Mouse (Mus musculus) lung, embryonic 14.5 days (tissue): Measurements from ENCODE around the gene Lgi4. TPM values are rescaled to one million over a fixed set of nuclear protein-coding genes. Genes with fewer than 3 reads are reported as not detected.
A peak's percentile ranks its signal among the peaks of the same experiment; 100 is the strongest.

ENCODE experiments used
- ATAC-seq: fragments of 200-750 bp; cut with Nextera tagmentation; 2 replicates; pipeline ENCODE4 v1.8.0; 2017; ENCODE audit warnings: mild to moderate bottlenecking, moderate TSS enrichment, moderate library complexity; ENCODE audit not compliant: insufficient read depth
- DNase-seq: peaks from one replicate; pipeline ENCODE4 v3.0.0-alpha.2; 2015
- H3K27ac ChIP-seq: fragments of 300-500 bp; sonication (generic); 2 replicates; pipeline ENCODE4 v1.5.1; 2014; ENCODE audit warnings: low read depth, mild to moderate bottlenecking, moderate library complexity
- H3K27me3 ChIP-seq: fragments of 300-500 bp; sonication (generic); 2 replicates; pipeline ENCODE4 v1.6.1; 2014; ENCODE audit warnings: low read length, control low read depth; ENCODE audit not compliant: insufficient read depth
- H3K36me3 ChIP-seq: fragments of 300-500 bp; sonication (generic); 2 replicates; pipeline ENCODE4 v1.6.1; 2014; ENCODE audit warnings: control low read depth; ENCODE audit not compliant: insufficient read depth
- H3K4me1 ChIP-seq: fragments of 300-500 bp; sonication (generic); 2 replicates; pipeline ENCODE4 v1.6.1; 2014; ENCODE audit warnings: antibody characterized with exemption, control low read depth; ENCODE audit not compliant: insufficient read depth
- H3K4me2 ChIP-seq: fragments of 300-500 bp; sonication (generic); 2 replicates; pipeline ENCODE4 v1.6.1; 2014; ENCODE audit warnings: mild to moderate bottlenecking
- H3K4me3 ChIP-seq: fragments of 300-500 bp; sonication (generic); 2 replicates; pipeline ENCODE4 v1.5.1; 2014; ENCODE audit warnings: low read depth, low read length
- H3K9ac ChIP-seq: fragments of 300-500 bp; sonication (generic); 2 replicates; pipeline ENCODE4 v1.6.1; 2014
- H3K9me3 ChIP-seq: fragments of 300-500 bp; sonication (generic); 2 replicates; pipeline ENCODE4 v1.6.1; 2016; ENCODE audit warnings: low read depth, low read length, control low read depth
- CTCF ChIP-seq: IDR thresholded peaks from 2 replicates; pipeline ENCODE4 v1.5.1; 2016; ENCODE audit warnings: antibody characterized with exemption, low read depth
- WGBS: fragments of 180-500 bp; shearing (Covaris S2); extraction: QIAGEN DNeasy Blood & Tissue Kit; methylation state at CpG from one replicate; pipeline ENCODE4 v1.1.7; 2014; 5-methylcytosine and 5-hydroxymethylcytosine counted together
- polyA plus RNA-seq: library from polyadenylated mRNA; unstranded; fragments of >200 nt; fragmentation: Nextera tagmentation; extraction: Ambion mirVana; gene quantifications from 2 replicates; pipeline ENCODE4 v1.2.1, GENCODE M21; 2014

Lgi4 gene
- polyA plus RNA-seq, 1 experiment from 2014 or later, result 0.13 TPM

DNA sequence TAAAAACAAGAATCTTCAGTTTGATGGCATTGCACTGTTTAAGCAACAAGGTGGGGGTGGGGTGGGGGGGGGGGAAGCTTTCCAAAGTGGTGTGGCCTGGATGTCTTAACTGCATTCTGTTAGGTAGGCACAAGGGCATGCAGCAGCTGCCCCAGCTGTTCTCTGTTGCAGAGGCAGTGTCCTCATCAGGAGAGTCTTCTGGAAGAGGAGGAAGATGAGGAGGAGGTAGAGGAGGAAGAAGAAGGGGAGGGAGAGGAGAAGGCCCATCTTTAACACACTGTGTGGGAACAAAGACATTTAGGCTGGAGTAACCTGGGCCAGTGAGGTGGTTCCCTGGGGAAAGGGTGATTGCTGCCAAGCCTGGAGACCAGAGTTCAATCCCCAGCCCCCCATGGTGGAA is 23.0 kb downstream of the Lgi4 start:
- TF ChIP-seq CTCF, result no peak
- Histone ChIP-seq H3K27me3 (no peaks in the 10 kb centered on the region), H3K4me3 (no peak overlapping the region), H3K36me3 (no peaks in the 10 kb centered on the region), H3K4me1 (no peaks in the 10 kb centered on the region), H3K27ac (no peak overlapping the region), H3K4me2 (no peak overlapping the region), H3K9ac (no peak overlapping the region), H3K9me3 (no peaks in the 10 kb centered on the region)
- DNase-seq (no peak), ATAC-seq (no peak)

DNA sequence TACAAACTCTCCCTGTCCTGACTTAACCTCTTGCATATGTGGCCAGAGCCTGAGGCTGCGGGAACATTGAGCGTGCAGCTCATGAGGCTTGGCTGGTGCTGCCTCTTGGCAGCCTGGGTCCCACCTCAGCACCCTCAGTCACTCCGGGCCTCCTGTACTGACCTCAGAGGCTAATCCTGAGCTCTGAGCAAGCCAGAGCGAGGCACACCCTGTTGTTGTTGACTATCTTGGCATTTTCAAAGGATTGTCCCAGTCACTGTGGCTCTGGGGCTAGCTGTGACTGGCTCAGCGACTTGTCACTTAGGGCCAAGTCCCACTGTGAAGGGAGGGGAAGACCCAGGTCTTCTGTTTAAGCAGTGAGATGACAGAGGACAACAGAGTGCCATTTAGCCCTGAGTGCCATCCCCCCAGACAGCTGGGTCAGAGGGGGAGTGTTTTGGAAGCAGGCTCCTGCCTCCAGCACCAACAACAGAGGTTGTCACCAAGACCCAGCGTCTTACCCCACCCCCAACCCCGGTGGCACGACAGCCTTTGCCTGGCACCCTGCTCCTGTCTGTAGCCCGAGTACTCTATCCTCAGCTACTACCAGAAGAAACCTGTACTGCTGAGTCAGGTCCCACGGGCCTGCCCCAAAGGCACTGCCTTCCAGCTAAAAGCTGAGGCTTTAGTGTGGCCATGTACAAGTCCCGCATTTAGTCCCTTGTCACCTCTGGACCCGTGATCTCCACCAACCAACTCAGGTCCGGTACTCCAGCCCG is 23.9 kb downstream of the Lgi4 start:
- Histone ChIP-seq H3K36me3 (no peaks in the 10 kb centered on the region), H3K9me3 (no peaks in the 10 kb centered on the region), H3K4me3 (no peak overlapping the region), H3K27me3 (no peaks in the 10 kb centered on the region), H3K9ac (no peak overlapping the region), H3K27ac (0 out of 2 replicates have a peak overlapping the region, but pooled peaks have one; percentile 78), H3K4me1 (no peaks in the 10 kb centered on the region), H3K4me2 (no peak overlapping the region)
- 0 out of 2 replicates have a peak, but pooled peaks have one; percentile 19 for ATAC-seq
- no peak for TF ChIP-seq CTCF
- WGBS, result 63% methylated on average over 14 of the region's 14 CpGs
- DNase-seq, result no peak

DNA sequence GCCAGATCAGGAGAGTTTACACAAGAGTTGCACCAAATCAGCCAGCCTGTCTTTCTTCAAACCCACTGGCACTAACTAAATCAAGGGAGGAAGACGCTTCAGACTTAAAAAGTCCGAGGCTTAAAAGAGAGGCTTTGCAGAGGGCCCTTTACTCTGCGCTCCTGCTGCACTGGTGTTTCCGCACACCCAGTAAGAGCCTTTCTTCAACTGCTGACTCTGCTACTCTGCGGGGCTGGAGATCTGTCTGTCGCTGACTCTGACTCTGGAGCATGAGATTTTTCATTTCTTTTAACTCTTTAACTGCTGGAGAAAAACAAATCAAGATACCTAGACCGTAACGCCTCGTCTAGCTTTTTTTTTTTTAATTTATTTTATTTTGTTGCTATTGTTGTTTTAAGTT is 25.0 kb downstream of the Lgi4 start:
- TF ChIP-seq CTCF, result no peak
- ATAC-seq, result peak; percentile 63; the same call in 1 of the 2 replicates
- DNase-seq, result peak; percentile 63

DNA sequence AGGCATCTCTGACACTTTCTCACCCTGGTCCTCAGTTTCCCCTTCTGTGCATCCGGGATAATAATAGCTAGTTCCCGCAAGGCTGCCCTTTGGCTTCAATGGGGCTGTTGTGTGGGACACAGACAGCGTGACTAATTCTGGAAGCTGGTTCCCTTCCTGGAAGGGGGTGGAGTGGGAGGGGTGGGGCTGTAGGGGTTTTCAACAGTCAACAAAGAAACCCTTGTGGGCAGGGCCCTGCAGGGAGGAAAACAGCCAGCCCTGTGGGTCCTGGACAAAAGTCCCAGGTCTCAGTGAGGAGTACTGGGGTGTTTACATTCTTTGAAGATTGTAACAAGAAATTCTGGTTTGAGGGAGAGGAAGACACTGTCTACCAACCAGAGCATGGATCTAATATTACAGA is 26.0 kb downstream of the Lgi4 start:
- Histone ChIP-seq H3K4me2 (no peak overlapping the region), H3K27me3 (no peaks in the 10 kb centered on the region), H3K9ac (no peak overlapping the region), H3K36me3 (no peaks in the 10 kb centered on the region), H3K27ac (peak overlapping the region; percentile 47), H3K4me1 (no peaks in the 10 kb centered on the region), H3K4me3 (no peak overlapping the region), H3K9me3 (no peaks in the 10 kb centered on the region)
- ATAC-seq (peak; percentile 29; the same call in 1 of the 2 replicates), DNase-seq (no peak)
- 49% methylated on average over 3 of the region's 3 CpGs for WGBS
- no peak for TF ChIP-seq CTCF

More for the DNA sequence above, 25.0 kb downstream of the Lgi4 start:
- Histone ChIP-seq H3K9me3 (no peaks in the 10 kb centered on the region), H3K27ac (peak overlapping the region; percentile 78; the same call in 1 of the 2 replicates), H3K4me1 (no peaks in the 10 kb centered on the region), H3K4me2 (0 out of 2 replicates have a peak overlapping the region, but pooled peaks have one; percentile 10), H3K27me3 (no peaks in the 10 kb centered on the region), H3K36me3 (no peaks in the 10 kb centered on the region), H3K4me3 (no peak overlapping the region), H3K9ac (no peak overlapping the region; the same call in 1 of the 2 replicates)
- 33% methylated on average over 9 of the region's 9 CpGs for WGBS

DNA sequence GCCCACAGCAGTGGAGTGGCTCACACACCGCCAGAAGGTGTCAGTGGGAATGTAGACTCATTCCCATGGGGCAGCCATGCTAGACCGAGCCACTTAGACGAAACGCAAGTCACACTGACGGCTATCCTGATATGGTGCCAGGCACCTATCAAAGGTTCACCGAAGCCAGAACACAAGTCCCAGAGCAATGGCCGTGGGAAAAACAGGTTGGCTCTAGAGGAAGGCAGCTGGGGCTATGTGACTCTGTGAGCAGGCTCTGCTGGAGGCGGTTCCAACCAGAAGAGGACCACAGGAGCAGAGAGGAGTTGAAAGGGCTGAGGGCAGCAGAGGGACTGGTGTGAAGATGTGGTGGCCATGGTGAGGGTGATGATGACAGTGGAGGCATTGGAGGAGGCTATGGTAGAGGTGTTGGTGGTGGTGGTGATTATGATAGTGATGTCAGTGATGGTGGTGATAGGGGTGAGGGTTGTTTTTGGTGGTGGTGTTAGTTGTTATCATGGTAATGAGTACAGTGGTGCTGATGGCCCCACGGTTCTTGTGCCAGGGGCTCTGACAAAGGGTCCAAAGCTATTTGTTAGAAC is 27.1 kb downstream of the Lgi4 start:
- Histone ChIP-seq H3K9ac (no peak overlapping the region), H3K4me3 (no peak overlapping the region), H3K27me3 (no peaks in the 10 kb centered on the region), H3K9me3 (no peaks in the 10 kb centered on the region), H3K4me1 (no peaks in the 10 kb centered on the region), H3K27ac (no peak overlapping the region), H3K4me2 (no peak overlapping the region), H3K36me3 (no peaks in the 10 kb centered on the region)
- ATAC-seq (no peak), DNase-seq (no peak)
- 86% methylated on average over 9 of the region's 9 CpGs for WGBS
- no peak for TF ChIP-seq CTCF

DNA sequence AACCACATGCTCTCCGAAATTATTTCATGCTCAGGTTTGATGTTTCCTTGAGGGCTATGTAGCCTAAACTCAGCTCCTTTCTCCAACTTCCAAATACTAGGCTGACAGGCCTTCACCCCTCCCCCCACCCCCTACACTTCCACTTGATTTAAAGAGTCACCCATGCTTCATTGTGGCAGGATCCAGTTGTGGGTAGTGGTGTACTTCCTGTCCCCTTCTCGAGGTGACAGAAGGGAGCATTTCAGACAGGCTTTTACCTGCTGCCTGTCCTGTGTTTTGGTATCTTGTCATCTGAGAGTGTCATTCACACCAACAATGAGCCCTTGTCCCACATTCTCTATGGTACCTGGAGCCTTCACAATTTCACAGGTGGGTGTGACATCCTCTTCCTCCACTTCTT is 28.1 kb downstream of the Lgi4 start:
- Histone ChIP-seq H3K27me3 (no peaks in the 10 kb centered on the region), H3K36me3 (no peaks in the 10 kb centered on the region), H3K9me3 (no peaks in the 10 kb centered on the region), H3K9ac (no peak overlapping the region), H3K27ac (no peak overlapping the region), H3K4me1 (no peaks in the 10 kb centered on the region), H3K4me3 (no peak overlapping the region), H3K4me2 (no peak overlapping the region)
- ATAC-seq (no peak), DNase-seq (no peak)
- WGBS, result 39% methylated on average over 2 of the region's 2 CpGs
- TF ChIP-seq CTCF, result no peak

DNA sequence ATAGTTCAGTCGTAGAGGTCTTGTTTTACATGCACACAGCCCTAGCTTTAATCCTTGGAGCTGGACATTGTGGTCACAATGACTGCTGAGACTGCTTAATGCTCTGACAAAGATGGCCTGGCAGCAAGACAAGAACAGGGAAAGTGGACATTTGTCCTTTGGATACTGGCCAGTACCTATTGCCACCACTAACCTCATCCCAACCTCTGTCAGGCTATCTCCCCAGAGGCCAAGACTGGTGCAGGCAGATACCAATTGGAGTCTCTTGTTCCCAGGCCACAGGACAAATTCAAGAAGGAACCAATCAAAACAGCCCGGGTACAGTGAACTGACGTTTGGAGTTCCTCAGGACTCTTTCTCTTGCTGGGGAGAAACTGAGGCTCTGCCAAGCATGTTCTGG is 29.1 kb downstream of the Lgi4 start:
- no peak overlapping the region for H3K9ac ChIP-seq
- no peaks in the 10 kb centered on the region for H3K9me3 ChIP-seq
- WGBS, result 66% methylated on average over 3 of the region's 3 CpGs
- H3K36me3 ChIP-seq, result no peaks in the 10 kb centered on the region
- H3K27me3 ChIP-seq, result no peaks in the 10 kb centered on the region
- DNase-seq, result no peak
- no peaks in the 10 kb centered on the region for H3K4me1 ChIP-seq
- no peak for TF ChIP-seq CTCF
- no peak overlapping the region for H3K4me2 ChIP-seq
- no peak overlapping the region for H3K27ac ChIP-seq
- H3K4me3 ChIP-seq, result no peak overlapping the region
- no peak for ATAC-seq
